ENCODE assay signal across 9 mouse cellular contexts in genomic region chr9:78193902-78194597, GRCm38 (mm10). TPM values are rescaled to one million over a fixed set of nuclear protein-coding genes. Genes with fewer than 3 reads are reported as not detected.
DNase-seq lines count a peak whose midpoint lies in the region; ATAC-seq and TF ChIP-seq lines count a peak whose summit lies in the region.
"Had no signal": no experiment of that assay in that cellular context is flagged by ENCODE, and none has a peak within 500 bp of the region (broad histone marks: within the 10 kb centered on the region; RNA-seq: fewer than 3 reads in every experiment).

No protein-coding gene starts in this region.

- TF ChIP-seq RAD21 in CH12.LX (IDR thresholded peaks at IDR 0.05; ENCODE audit: low read depth, low read length) = peak; percentile 69

- DNase-seq in adrenal gland, postnatal 10 days = peak; percentile 64
- no peak for DNase-seq in adrenal gland, postnatal 25 days
- peak; percentile 74 for DNase-seq in CH12.LX (ENCODE audit: extremely low read depth)
- peak; percentile 15 to 49 for DNase-seq in cerebellum, postnatal 36 days
- peak; percentile 60 for DNase-seq in heart, adult 8-10 months (ENCODE audit: low spot score)
- DNase-seq in kidney, postnatal 0 days (ENCODE audit: low spot score) = peak; percentile 94
- DNase-seq in lung, postnatal 10 days = peak; percentile 79
- DNase-seq in skeletal muscle tissue, adult 2 months (ENCODE audit: low read depth, low spot score) = peak; percentile 63

- ATAC-seq in kidney, postnatal 0 days (replicated peaks; ENCODE audit: low FRiP score, low read depth) = peak; percentile 25; the same call in 1 of the 2 replicates

- no peak for TF ChIP-seq EP300 in CH12.LX (IDR thresholded peaks at IDR 0.05; ENCODE audit: low read length)

- no peak overlapping the region for H3K27ac ChIP-seq in CH12.LX (ENCODE audit: insufficient read depth, low read depth)
- no peak overlapping the region for H3K27ac ChIP-seq in kidney, postnatal 0 days
- H3K27ac ChIP-seq: limb, embryonic 15.5 days had no signal

- peak; percentile 78 to 100 for TF ChIP-seq CTCF in CH12.LX (conservative IDR thresholded peaks at IDR 0.05 in 1 of 2, IDR thresholded peaks at IDR 0.05 in 1 of 2; ENCODE audit: low read depth in 2 of 2, low read length in 2 of 2)
- peak; percentile 92 for TF ChIP-seq CTCF in kidney, postnatal 0 days (IDR thresholded peaks at IDR 0.05; ENCODE audit: low read depth)

- 0 out of 2 replicates have a peak overlapping the region, but pooled peaks have one; percentile 17 for H3K4me2 ChIP-seq in CH12.LX (ENCODE audit: insufficient read depth, low read depth, poor library complexity, severe bottlenecking)
- peak overlapping the region; percentile 23; the same call in 1 of the 2 replicates for H3K4me2 ChIP-seq in kidney, postnatal 0 days (ENCODE audit: low read length)

- no peaks in the 10 kb centered on the region for H3K79me2 ChIP-seq in CH12.LX (replicated peaks; ENCODE audit: control insufficient read depth, extremely low read depth, insufficient read depth, poor library complexity, severe bottlenecking)

- no peaks in the 10 kb centered on the region for H3K9me3 ChIP-seq in CH12.LX (replicated peaks; ENCODE audit: low read length)
- no peaks in the 10 kb centered on the region for H3K9me3 ChIP-seq in kidney, postnatal 0 days (replicated peaks; ENCODE audit: low read length)
- H3K9me3 ChIP-seq: limb, embryonic 15.5 days had no signal

- dilution Hi-C loops in CH12.LX (cut with MboI; ENCODE audit: extremely low pct_ligation_motif_present, extremely low pct_unique_long_range_greater_than_20kb, low sequenced_read_pairs) = no loop called here

- 40% methylated on average over 9 of the region's 9 CpGs for WGBS in kidney, postnatal 0 days

- H3K36me3 ChIP-seq in CH12.LX (replicated peaks in 1 of 2; ENCODE audit: control insufficient read depth in 1 of 2, insufficient read depth in 1 of 2, low read length in 1 of 2) = no peaks in the 10 kb centered on the region
- 0 out of 2 replicates have a peak, but pooled peaks cover 5% of the 10 kb centered on the region for H3K36me3 ChIP-seq in kidney, postnatal 0 days (ENCODE audit: insufficient read depth, low read length)
- H3K36me3 ChIP-seq: limb, embryonic 15.5 days had no signal

- no peak overlapping the region for H3K4me3 ChIP-seq in CH12.LX (replicated peaks in 1 of 3; ENCODE audit: low read depth in 2 of 3, low read length in 2 of 3, poor library complexity in 1 of 3)
- no peak overlapping the region for H3K4me3 ChIP-seq in kidney, postnatal 0 days (replicated peaks; ENCODE audit: low read depth, low read length)
- H3K4me3 ChIP-seq: limb, embryonic 15.5 days had no signal

- peaks cover 0 to 5% of the 10 kb centered on the region in 2 experiments; a peak in 1 of 4 replicates for H3K4me1 ChIP-seq in CH12.LX (ENCODE audit: control insufficient read depth in 1 of 2, insufficient read depth in 2 of 2)
- H3K4me1 ChIP-seq in kidney, postnatal 0 days (replicated peaks; ENCODE audit: insufficient read depth, low read length) = 0 out of 2 replicates have a peak, but pooled peaks cover 4% of the 10 kb centered on the region

- in situ Hi-C loops in CH12.LX (cut with MboI; ENCODE audit: low pct_ligation_motif_present, low pct_unique_long_range_greater_than_20kb, low sequenced_read_pairs) = no loop called here

- no peak overlapping the region for H3K9ac ChIP-seq in CH12.LX (ENCODE audit: insufficient read depth, low read depth)
- H3K9ac ChIP-seq in kidney, postnatal 0 days (ENCODE audit: low read depth, low read length) = no peak overlapping the region
- H3K9ac ChIP-seq: limb, embryonic 15.5 days had no signal

- no peak for TF ChIP-seq POLR2A in CH12.LX (IDR thresholded peaks at IDR 0.05; ENCODE audit: low read depth, low read length)

- H3K27me3 ChIP-seq in CH12.LX (replicated peaks) = no peaks in the 10 kb centered on the region
- no peaks in the 10 kb centered on the region for H3K27me3 ChIP-seq in kidney, postnatal 0 days (ENCODE audit: insufficient read depth, low read length)
- H3K27me3 ChIP-seq: limb, embryonic 15.5 days had no signal

TF ChIP-seq in CH12.LX, 34 proteins besides CTCF, POLR2A, EP300 and RAD21:
- no peak for TF ChIP-seq KAT2A (IDR thresholded peaks at IDR 0.05; ENCODE audit: insufficient replicate concordance, low read length)
- TF ChIP-seq BHLHE40 (IDR thresholded peaks at IDR 0.05; ENCODE audit: low read depth, low read length) = no peak
- TF ChIP-seq GABPA (IDR thresholded peaks at IDR 0.05; ENCODE audit: insufficient replicate concordance, low read depth, low read length) = no peak
- TF ChIP-seq ZKSCAN1 (IDR thresholded peaks at IDR 0.05; ENCODE audit: borderline replicate concordance, low read depth, low read length) = no peak
- peak; percentile 60; the same call in 1 of the 2 replicates for TF ChIP-seq JUND (conservative IDR thresholded peaks at IDR 0.05; ENCODE audit: low read depth, low read length)
- no peak for TF ChIP-seq ELF1 (IDR thresholded peaks at IDR 0.05; ENCODE audit: low read depth, low read length)
- TF ChIP-seq ZNF384 (IDR thresholded peaks at IDR 0.05; ENCODE audit: low read depth, low read length) = peak; percentile 21; the same call in 1 of the 2 replicates
- TF ChIP-seq USF2 (conservative IDR thresholded peaks at IDR 0.05; ENCODE audit: low read depth, low read length) = no peak
- TF ChIP-seq IRF4 (IDR thresholded peaks at IDR 0.05; ENCODE audit: low read depth, low read length) = peak; percentile 65; the same call in 1 of the 2 replicates
- no peak for TF ChIP-seq MAZ (IDR thresholded peaks at IDR 0.05; ENCODE audit: low read depth, low read length)
- no peak for TF ChIP-seq RCOR1 (conservative IDR thresholded peaks at IDR 0.05; ENCODE audit: low read depth, low read length)
- TF ChIP-seq SMC3 (IDR thresholded peaks at IDR 0.05; ENCODE audit: low read depth, low read length) = peak; percentile 81
- TF ChIP-seq POLR2AphosphoS2 (IDR thresholded peaks at IDR 0.05; ENCODE audit: low read depth, low read length) = no peak
- peak; percentile 55 for TF ChIP-seq MYC (IDR thresholded peaks at IDR 0.05; ENCODE audit: low read depth, low read length)
- TF ChIP-seq TCF12 (IDR thresholded peaks at IDR 0.05; ENCODE audit: low read depth, low read length) = no peak
- no peak for TF ChIP-seq ETS1 (conservative IDR thresholded peaks at IDR 0.05; ENCODE audit: low read depth, low read length)
- peak; percentile 85; the same call in 1 of the 2 replicates for TF ChIP-seq NELFE (IDR thresholded peaks at IDR 0.05; ENCODE audit: low read depth, low read length)
- TF ChIP-seq CHD2 (IDR thresholded peaks at IDR 0.05; ENCODE audit: low read length) = no peak
- TF ChIP-seq UBTF (IDR thresholded peaks at IDR 0.05; ENCODE audit: low read depth, low read length) = no peak
- no peak for TF ChIP-seq MAFK (IDR thresholded peaks at IDR 0.05; ENCODE audit: insufficient replicate concordance, low read length)
- TF ChIP-seq MEF2A (IDR thresholded peaks at IDR 0.05; ENCODE audit: borderline replicate concordance, low read depth, low read length) = no peak
- no peak for TF ChIP-seq ZMIZ1 (IDR thresholded peaks at IDR 0.05; ENCODE audit: low read depth, low read length)
- TF ChIP-seq NRF1 (IDR thresholded peaks at IDR 0.05; ENCODE audit: low read depth, low read length) = no peak
- TF ChIP-seq USF1 (IDR thresholded peaks at IDR 0.05; ENCODE audit: low read depth, low read length) = no peak
- no peak for TF ChIP-seq ZC3H11A (IDR thresholded peaks at IDR 0.05; ENCODE audit: low read depth, low read length)
- no peak for TF ChIP-seq TBP (conservative IDR thresholded peaks at IDR 0.05; ENCODE audit: low read depth, low read length)
- TF ChIP-seq MAX (IDR thresholded peaks at IDR 0.05; ENCODE audit: low read length) = peak; percentile 70
- TF ChIP-seq JUN (IDR thresholded peaks at IDR 0.05; ENCODE audit: insufficient read depth, low read depth, low read length) = no peak
- TF ChIP-seq PAX5 (IDR thresholded peaks at IDR 0.05; ENCODE audit: low read length) = no peak
- no peak for TF ChIP-seq E2F4 (IDR thresholded peaks at IDR 0.05; ENCODE audit: insufficient replicate concordance, low read depth, low read length)
- peak; percentile 60; the same call in 1 of the 2 replicates for TF ChIP-seq MXI1 (IDR thresholded peaks at IDR 0.05; ENCODE audit: low read depth, low read length)
- no peak for TF ChIP-seq SIN3A (IDR thresholded peaks at IDR 0.05; ENCODE audit: low read length)
- TF ChIP-seq HCFC1 (IDR thresholded peaks at IDR 0.05; ENCODE audit: low read depth, low read length) = no peak
- TF ChIP-seq CHD1 (IDR thresholded peaks at IDR 0.05; ENCODE audit: low read depth, low read length) = no peak

RNA-seq across cellular contexts. Expression of gene Gsta4, which starts 11.5 kb away (rescaled TPM):
- 10 to 100 TPM; 65.6 to 72.7 TPM for total RNA-seq in adrenal gland, postnatal 10 days (2021)
- 33.4 and 39.6 TPM in 2 replicates for total RNA-seq in adrenal gland, postnatal 25 days (2021)
- total RNA-seq in CH12.LX (2012; rRNA removed) (0.50 and 0.85 TPM in 2 replicates), CH12.LX (2014; rRNA removed) (not detected in 2 replicates)
- 0.47 and 1.2 TPM in 2 replicates for polyA plus RNA-seq in CH12.LX (2012; ENCODE audit: insufficient read length, low read depth)
- total RNA-seq in heart, adult 8-10 months (2022) = 100 to 1,000 TPM; 108 to 158 (median 147) TPM
- 194 and 196 TPM in 2 replicates for polyA plus RNA-seq in kidney, postnatal 0 days (2015; fragmentation: Nextera tagmentation; extraction: Ambion mirVana)

RNA-seq across cellular contexts. Expression of gene Gsta1, which starts 36.4 kb away (rescaled TPM):
- total RNA-seq in adrenal gland, postnatal 10 days (2021) = 1 to 10 TPM in 1 of 2 experiments, under 1 TPM in 1; 0.82 to 1.3 TPM
- total RNA-seq in adrenal gland, postnatal 25 days (2021) = 1.1 TPM in 1 of 2 replicates, not detected in the other
- not detected in 2 replicates for total RNA-seq in CH12.LX (2012; rRNA removed)
- total RNA-seq in CH12.LX (2014; rRNA removed) = not detected in 2 replicates
- not detected in 2 replicates for polyA plus RNA-seq in CH12.LX (2012; ENCODE audit: insufficient read length, low read depth)
- total RNA-seq in heart, adult 8-10 months (2022) = 10 to 100 TPM in 2 of 4 experiments, 1 to 10 TPM in 2; 2.9 to 17.3 (median 7.6) TPM
- polyA plus RNA-seq in kidney, postnatal 0 days (2015; fragmentation: Nextera tagmentation; extraction: Ambion mirVana) = 23.4 and 33.9 TPM in 2 replicates

Comparison
In these comparisons a context has a peak if more than half of its experiments do, and no peak if none do; other contexts are left out.
1. RNA of gene Gsta4, which starts 11.5 kb away (total RNA-seq): 108 to 158 TPM in heart, adult 8-10 months, 65.6 to 72.7 TPM in adrenal gland, postnatal 10 days and 33.4 to 39.6 TPM in adrenal gland, postnatal 25 days; 0.50 to 0.85 TPM in CH12.LX; every median in the first group is over 10 times any median in the second.